Mouse (Mus musculus): ENCODE measurements around the gene Phf12. TPM values are rescaled to one million over a fixed set of nuclear protein-coding genes. Genes with fewer than 3 reads are reported as not detected.
A peak's percentile ranks its signal among the peaks of the same experiment; 100 is the strongest.

Phf12 gene
- total RNA-seq (2012; rRNA removed), result 38.4 and 42.0 TPM in 2 replicates

- Histone ChIP-seq H3K36me3 (ENCODE audit: control insufficient read depth, insufficient read depth, low read length, poor library complexity, severe bottlenecking) (peaks cover 8% of the 10 kb centered on the region; the same call in 1 of the 2 replicates), H3K4me3 (ENCODE audit: insufficient read depth in 1 of 2, low read depth in 1 of 2, low read length in 2 of 2, poor library complexity in 1 of 2, severe bottlenecking in 1 of 2) (peak within 1 kb of the TSS; percentile 77 to 88), H3K4me1 (ENCODE audit: control insufficient read depth in 2 of 2, insufficient read depth in 2 of 2, low read length in 2 of 2, poor library complexity in 1 of 2) (peaks cover 2 to 3% of the 10 kb centered on the region in 2 experiments; a peak in 2 of 4 replicates), H3K27ac (ENCODE audit: insufficient read depth, low read depth, low read length, poor library complexity, severe bottlenecking) (peak within 1 kb of the TSS; percentile 96), H3K9me3 (ENCODE audit: control insufficient read depth, insufficient read depth, low read depth, low read length) (no peaks in the 10 kb centered on the region), H3K9ac (ENCODE audit: insufficient read depth, low read depth, low read length, poor library complexity, severe bottlenecking) (peak within 1 kb of the TSS; percentile 94)
- in situ Hi-C loops (cut with MboI; ENCODE audit: low sequenced_read_pairs in 2 of 2, unreplicated experiment in 2 of 2), result no loop called here
- TF ChIP-seq CHD2 (IDR thresholded peaks at IDR 0.05; ENCODE audit: low read depth, low read length), result no peak
- TF ChIP-seq HCFC1 (IDR thresholded peaks at IDR 0.05; ENCODE audit: borderline replicate concordance, insufficient read depth, low read length), result peak; percentile 70; the same call in 1 of the 2 replicates
- peak; percentile 96 for DNase-seq (ENCODE audit: low read depth, low spot score)
Measured at GRCm38 (mm10) chr11:77982441-77982905, at the start of gene Phf12. Gene Phf12 (plus strand): TSS chr11:77982754.

GRCm38 (mm10) chr11:77934111-77934521 is 48.4 kb upstream of the Phf12 start:
- H3K9ac ChIP-seq (ENCODE audit: insufficient read depth, low read depth, low read length, poor library complexity, severe bottlenecking), result no peak overlapping the region
- no peak overlapping the region for H3K27ac ChIP-seq (ENCODE audit: insufficient read depth, low read depth, low read length, poor library complexity, severe bottlenecking)
- in situ Hi-C loops (cut with MboI; ENCODE audit: low sequenced_read_pairs in 2 of 2, unreplicated experiment in 2 of 2), result no loop called here
- no peaks in the 10 kb centered on the region for H3K9me3 ChIP-seq (ENCODE audit: control insufficient read depth, insufficient read depth, low read depth, low read length)
- H3K36me3 ChIP-seq (ENCODE audit: control insufficient read depth, insufficient read depth, low read length, poor library complexity, severe bottlenecking), result no peaks in the 10 kb centered on the region
- DNase-seq (ENCODE audit: low read depth, low spot score), result no peak
- H3K4me1 ChIP-seq (ENCODE audit: control insufficient read depth in 2 of 2, insufficient read depth in 2 of 2, low read length in 2 of 2, poor library complexity in 1 of 2), result peaks cover 12 to 20% of the 10 kb centered on the region in 2 experiments
- H3K4me3 ChIP-seq (ENCODE audit: insufficient read depth in 1 of 2, low read depth in 1 of 2, low read length in 2 of 2, poor library complexity in 1 of 2, severe bottlenecking in 1 of 2), result no peak overlapping the region
- TF ChIP-seq MAFK (IDR thresholded peaks at IDR 0.05; ENCODE audit: insufficient read depth, low read depth, low read length), result no peak
- TF ChIP-seq CHD2 (IDR thresholded peaks at IDR 0.05; ENCODE audit: low read depth, low read length), result no peak
- TF ChIP-seq HCFC1 (IDR thresholded peaks at IDR 0.05; ENCODE audit: borderline replicate concordance, insufficient read depth, low read length), result no peak
- no peak for TF ChIP-seq ZC3H11A (IDR thresholded peaks at IDR 0.05; ENCODE audit: borderline replicate concordance, low read depth, low read length)
- no peak for TF ChIP-seq ZNF384 (IDR thresholded peaks at IDR 0.05; ENCODE audit: low read depth, low read length)

- H3K9ac ChIP-seq (ENCODE audit: insufficient read depth, low read depth, low read length, poor library complexity, severe bottlenecking), result no peak overlapping the region
- no peak for TF ChIP-seq ZNF384 (IDR thresholded peaks at IDR 0.05; ENCODE audit: low read depth, low read length)
- TF ChIP-seq MAFK (IDR thresholded peaks at IDR 0.05; ENCODE audit: insufficient read depth, low read depth, low read length), result no peak
- no peak for TF ChIP-seq CHD2 (IDR thresholded peaks at IDR 0.05; ENCODE audit: low read depth, low read length)
- TF ChIP-seq ZC3H11A (IDR thresholded peaks at IDR 0.05; ENCODE audit: borderline replicate concordance, low read depth, low read length), result no peak
- TF ChIP-seq HCFC1 (IDR thresholded peaks at IDR 0.05; ENCODE audit: borderline replicate concordance, insufficient read depth, low read length), result no peak
- in situ Hi-C loops (cut with MboI; ENCODE audit: low sequenced_read_pairs in 2 of 2, unreplicated experiment in 2 of 2), result no loop called here
- no peak for DNase-seq (ENCODE audit: low read depth, low spot score)
- H3K27ac ChIP-seq (ENCODE audit: insufficient read depth, low read depth, low read length, poor library complexity, severe bottlenecking), result no peak overlapping the region
- no peaks in the 10 kb centered on the region for H3K9me3 ChIP-seq (ENCODE audit: control insufficient read depth, insufficient read depth, low read depth, low read length)
- H3K4me3 ChIP-seq (ENCODE audit: insufficient read depth in 1 of 2, low read depth in 1 of 2, low read length in 2 of 2, poor library complexity in 1 of 2, severe bottlenecking in 1 of 2), result no peak overlapping the region
- H3K4me1 ChIP-seq (ENCODE audit: control insufficient read depth in 2 of 2, insufficient read depth in 2 of 2, low read length in 2 of 2, poor library complexity in 1 of 2), result peaks cover 12 to 20% of the 10 kb centered on the region in 2 experiments
- H3K36me3 ChIP-seq (ENCODE audit: control insufficient read depth, insufficient read depth, low read length, poor library complexity, severe bottlenecking), result no peaks in the 10 kb centered on the region
Measured at GRCm38 (mm10) chr11:77934568-77935311, 47.8 kb upstream of the Phf12 start.

- Histone ChIP-seq H3K4me1 (ENCODE audit: control insufficient read depth in 2 of 2, insufficient read depth in 2 of 2, low read length in 2 of 2, poor library complexity in 1 of 2) (peaks cover 12 to 27% of the 10 kb centered on the region in 2 experiments), H3K4me3 (ENCODE audit: insufficient read depth in 1 of 2, low read depth in 1 of 2, low read length in 2 of 2, poor library complexity in 1 of 2, severe bottlenecking in 1 of 2) (no peak overlapping the region), H3K9me3 (ENCODE audit: control insufficient read depth, insufficient read depth, low read depth, low read length) (no peaks in the 10 kb centered on the region), H3K36me3 (ENCODE audit: control insufficient read depth, insufficient read depth, low read length, poor library complexity, severe bottlenecking) (no peaks in the 10 kb centered on the region), H3K9ac (ENCODE audit: insufficient read depth, low read depth, low read length, poor library complexity, severe bottlenecking) (no peak overlapping the region), H3K27ac (ENCODE audit: insufficient read depth, low read depth, low read length, poor library complexity, severe bottlenecking) (no peak overlapping the region)
- DNase-seq (ENCODE audit: low read depth, low spot score), result no peak
- in situ Hi-C loops (cut with MboI; ENCODE audit: low sequenced_read_pairs in 2 of 2, unreplicated experiment in 2 of 2), result no loop called here
- TF ChIP-seq HCFC1 (IDR thresholded peaks at IDR 0.05; ENCODE audit: borderline replicate concordance, insufficient read depth, low read length) (no peak), ZNF384 (IDR thresholded peaks at IDR 0.05; ENCODE audit: low read depth, low read length) (no peak), MAFK (IDR thresholded peaks at IDR 0.05; ENCODE audit: insufficient read depth, low read depth, low read length) (no peak), CHD2 (IDR thresholded peaks at IDR 0.05; ENCODE audit: low read depth, low read length) (no peak)
Measured at GRCm38 (mm10) chr11:77936846-77937245, 45.7 kb upstream of the Phf12 start.
